Mouse (Mus musculus) kidney, postnatal 4 days (tissue): ENCODE data around the gene G0s2.
A peak's percentile ranks its signal among the peaks of the same experiment; 100 is the strongest.

Source experiments
- DNase-seq, 2 experiments: peaks; one replicate each; pipeline ENCODE4 v3.0.0; 2021; ENCODE audit warnings: mixed read lengths in 2 of 2

G0s2 gene

GRCm38 (mm10) chr1:193272916-193273601 lies at the start of gene G0s2:
G0s2 (minus strand) TSS chr1:193273217.
- peak; percentile 80 to 88 for DNase-seq

- DNase-seq: no peak
These were observed 47.4 kb upstream of the G0s2 start for GRCm38 (mm10) chr1:193320398-193320797.

GRCm38 (mm10) chr1:193319721-193320120 lies 46.7 kb upstream of the G0s2 start:
- no peak for DNase-seq

GRCm38 (mm10) chr1:193317159-193317559 lies 44.1 kb upstream of the G0s2 start:
- peak; percentile 57 to 70 for DNase-seq

- no peak for DNase-seq
These were observed 43.3 kb upstream of the G0s2 start for GRCm38 (mm10) chr1:193316358-193316750.

GRCm38 (mm10) chr1:193315705-193316357 lies 42.8 kb upstream of the G0s2 start:
- DNase-seq: peak; percentile 81 to 86

GRCm38 (mm10) chr1:193311596-193311995 lies 38.6 kb upstream of the G0s2 start:
- DNase-seq: peak; percentile 39 to 66

GRCm38 (mm10) chr1:193310519-193311085 lies 37.6 kb upstream of the G0s2 start:
- no peak for DNase-seq

- no peak for DNase-seq
These were observed 36.9 kb upstream of the G0s2 start for GRCm38 (mm10) chr1:193309785-193310518.

GRCm38 (mm10) chr1:193306832-193307231 lies 33.8 kb upstream of the G0s2 start:
- DNase-seq: no peak

GRCm38 (mm10) chr1:193305386-193305785 lies 32.4 kb upstream of the G0s2 start:
- DNase-seq: no peak

GRCm38 (mm10) chr1:193303096-193303495 lies 30.1 kb upstream of the G0s2 start:
- DNase-seq: no peak

- no peak for DNase-seq
These were observed 29.0 kb upstream of the G0s2 start for GRCm38 (mm10) chr1:193302093-193302405.

GRCm38 (mm10) chr1:193301216-193302092 lies 28.4 kb upstream of the G0s2 start:
- peak; percentile 34 to 45 for DNase-seq

- DNase-seq: no peak
These were observed 27.0 kb upstream of the G0s2 start for GRCm38 (mm10) chr1:193299995-193300394.

- no peak for DNase-seq
These were observed 25.2 kb upstream of the G0s2 start for GRCm38 (mm10) chr1:193298141-193298765.

- DNase-seq: no peak
These were observed 22.9 kb upstream of the G0s2 start for GRCm38 (mm10) chr1:193295920-193296319.

- DNase-seq: no peak
These were observed 20.9 kb upstream of the G0s2 start for GRCm38 (mm10) chr1:193293926-193294325.

GRCm38 (mm10) chr1:193293039-193293438 lies 20.0 kb upstream of the G0s2 start:
- DNase-seq: no peak

GRCm38 (mm10) chr1:193290686-193291085 lies 17.7 kb upstream of the G0s2 start:
- no peak for DNase-seq

GRCm38 (mm10) chr1:193289914-193290313 lies 16.9 kb upstream of the G0s2 start:
- no peak for DNase-seq

GRCm38 (mm10) chr1:193289076-193289475 lies 16.1 kb upstream of the G0s2 start:
- DNase-seq: no peak
